Mouse (Mus musculus) embryonic facial prominence, embryonic 14.5 days (tissue): ENCODE results near the gene 1110017D15Rik. TPM values are rescaled to one million over a fixed set of nuclear protein-coding genes. Genes with fewer than 3 reads are reported as not detected.
A peak's percentile ranks its signal among the peaks of the same experiment; 100 is the strongest.

Source experiments
- ATAC-seq: fragments of 200-750 bp; cut with Nextera tagmentation; 2 replicates; pipeline ENCODE4 v1.8.0; 2017; ENCODE audit warnings: low read depth, moderate number of reproducible peaks, moderate TSS enrichment
- DNase-seq: peaks from one replicate; pipeline ENCODE4 v3.0.0-alpha.2; 2015; ENCODE audit warnings: low spot score
- H3K27ac ChIP-seq: fragments of 300-500 bp; sonication (generic); replicated peaks from 2 replicates; pipeline ENCODE4 v1.5.1; 2014; ENCODE audit warnings: low read depth, mild to moderate bottlenecking, low read length, moderate library complexity
- H3K27me3 ChIP-seq: fragments of 300-500 bp; sonication (generic); replicated peaks from 2 replicates; pipeline ENCODE4 v1.6.1; 2014; ENCODE audit warnings: low read length; ENCODE audit not compliant: control insufficient read depth, insufficient read depth
- H3K36me3 ChIP-seq: fragments of 300-500 bp; sonication (generic); 2 replicates; pipeline ENCODE4 v1.6.1; 2014; ENCODE audit warnings: low read length, mixed read lengths; ENCODE audit not compliant: control insufficient read depth, insufficient read depth
- H3K4me1 ChIP-seq: fragments of 300-500 bp; sonication (generic); 2 replicates; pipeline ENCODE4 v1.6.1; 2014; ENCODE audit warnings: antibody characterized with exemption, low read length; ENCODE audit not compliant: control insufficient read depth, insufficient read depth
- H3K4me2 ChIP-seq: fragments of 300-500 bp; sonication (generic); 2 replicates; pipeline ENCODE4 v1.6.1; 2014; ENCODE audit warnings: low read depth, mild to moderate bottlenecking, low read length, moderate library complexity, mixed read lengths
- H3K4me3 ChIP-seq: fragments of 300-500 bp; sonication (generic); 2 replicates; pipeline ENCODE4 v1.5.1; 2014; ENCODE audit warnings: low read depth, mild to moderate bottlenecking, low read length
- H3K9ac ChIP-seq: fragments of 300-500 bp; sonication (generic); 2 replicates; pipeline ENCODE4 v1.6.1; 2014; ENCODE audit warnings: low read depth, mild to moderate bottlenecking, low read length, moderate library complexity, mixed read lengths
- H3K9me3 ChIP-seq: fragments of 300-500 bp; sonication (generic); 2 replicates; pipeline ENCODE4 v1.6.1; 2016; ENCODE audit warnings: low read length; ENCODE audit not compliant: control insufficient read depth
- WGBS: fragments of 180-500 bp; shearing (Covaris S2); extraction: QIAGEN DNeasy Blood & Tissue Kit; methylation state at CpG from one replicate; pipeline ENCODE4 v1.1.7; 2014; 5-methylcytosine and 5-hydroxymethylcytosine counted together
- polyA plus RNA-seq: library from polyadenylated mRNA; unstranded; fragments of >200 nt; fragmentation: Nextera tagmentation; extraction: Ambion mirVana; gene quantifications from 2 replicates; pipeline ENCODE4 v1.2.1, GENCODE M21; 2014

1110017D15Rik gene
- polyA plus RNA-seq, 1 experiment from 2014 or later, result 16.3 TPM

GRCm38 (mm10) chr4:41499619-41500018 lies 17.5 kb downstream of the 1110017D15Rik start:
- ATAC-seq (no peak), DNase-seq (no peak)
- Histone ChIP-seq H3K4me1 (peaks cover 16% of the 10 kb centered on the region), H3K27ac (no peak overlapping the region), H3K9me3 (no peaks in the 10 kb centered on the region), H3K27me3 (peaks cover 57% of the 10 kb centered on the region), H3K36me3 (no peaks in the 10 kb centered on the region), H3K9ac (no peak overlapping the region), H3K4me3 (no peak overlapping the region), H3K4me2 (no peak overlapping the region)
- WGBS, result 70% methylated on average over 8 of the region's 8 CpGs

DNA sequence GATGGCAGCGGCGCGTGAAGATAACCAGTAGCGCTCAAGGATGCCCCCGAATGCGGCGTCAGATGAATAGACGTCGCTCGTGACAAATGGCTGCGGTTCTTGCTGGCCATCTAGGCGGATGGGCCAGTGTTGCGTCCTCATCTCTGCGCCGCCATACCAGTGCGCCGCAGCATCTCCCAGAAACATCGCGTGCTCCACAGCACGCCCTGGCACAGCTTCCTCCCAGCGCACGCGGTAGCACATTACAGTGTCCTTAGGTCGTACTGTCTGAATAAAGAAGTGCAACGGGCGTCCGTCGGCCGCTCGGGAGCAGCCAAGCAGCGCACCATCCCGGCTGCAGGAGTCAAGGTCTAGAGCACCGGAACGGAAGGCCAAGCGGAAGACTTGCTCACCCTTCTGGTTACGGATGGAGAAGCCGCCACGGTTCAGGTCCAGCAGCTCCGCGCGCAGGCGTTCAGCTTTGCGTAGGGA lies 18.2 kb downstream of the 1110017D15Rik start:
- Histone ChIP-seq H3K9me3 (no peaks in the 10 kb centered on the region), H3K4me1 (peaks cover 16% of the 10 kb centered on the region), H3K9ac (no peak overlapping the region), H3K4me3 (peak overlapping the region; percentile 36), H3K27ac (no peak overlapping the region), H3K27me3 (peaks cover 57% of the 10 kb centered on the region), H3K4me2 (peak overlapping the region; percentile 55), H3K36me3 (no peaks in the 10 kb centered on the region)
- no peak for DNase-seq
- WGBS, result 16% methylated on average over 38 of the region's 43 CpGs
- ATAC-seq, result no peak

DNA sequence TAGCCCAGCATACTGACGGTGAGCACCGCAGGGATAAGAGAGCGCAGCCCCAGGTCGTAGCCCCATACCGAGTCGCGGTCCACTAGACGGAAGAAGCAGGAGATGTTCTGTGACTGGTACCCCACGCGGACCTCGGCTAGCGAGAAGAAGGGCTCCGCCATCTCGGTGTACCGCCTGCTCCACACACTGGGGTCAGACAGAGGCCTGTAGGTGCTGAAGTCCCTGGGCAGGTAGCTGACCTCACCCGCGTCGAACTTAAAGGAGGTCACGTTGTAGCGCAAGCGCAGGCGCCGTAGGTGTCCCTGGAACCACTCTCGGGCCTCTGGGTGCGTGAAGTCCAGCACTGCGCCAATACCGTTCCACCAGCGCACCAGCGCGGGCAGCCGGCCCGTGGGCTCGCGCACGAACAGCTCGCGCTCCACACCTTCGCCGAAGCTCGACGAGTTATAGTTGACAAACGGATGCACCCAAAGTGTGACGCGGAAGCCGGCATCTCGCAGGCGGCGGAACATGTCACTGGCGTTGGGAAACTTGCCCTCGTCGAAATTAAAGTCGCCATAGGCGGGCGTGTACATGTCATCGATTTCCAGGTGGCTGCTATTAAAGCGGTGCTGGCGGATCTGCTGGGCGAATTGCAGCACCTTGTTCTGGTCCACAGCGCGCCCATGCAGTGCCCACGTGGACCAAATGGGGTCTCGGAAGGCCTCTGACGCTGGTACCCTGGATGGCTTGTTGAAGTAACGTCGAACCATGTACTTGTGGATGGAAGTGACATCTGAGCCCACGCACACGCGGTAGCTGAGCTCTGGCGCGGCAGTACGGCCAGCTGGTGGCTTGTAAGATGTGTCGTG lies 18.9 kb downstream of the 1110017D15Rik start:
- H3K9me3 ChIP-seq, result no peaks in the 10 kb centered on the region
- peaks cover 16% of the 10 kb centered on the region for H3K4me1 ChIP-seq
- H3K27me3 ChIP-seq, result peaks cover 57% of the 10 kb centered on the region
- ATAC-seq (no peak), DNase-seq (no peak)
- peak overlapping the region; percentile 55 for H3K4me2 ChIP-seq
- H3K9ac ChIP-seq, result 0 out of 2 replicates have a peak overlapping the region, but pooled peaks have one; percentile 27
- no peaks in the 10 kb centered on the region for H3K36me3 ChIP-seq
- peak overlapping the region; percentile 36 for H3K4me3 ChIP-seq
- no peak overlapping the region for H3K27ac ChIP-seq
- WGBS, result 12% methylated on average over 46 of the region's 72 CpGs

- ATAC-seq (no peak), DNase-seq (peak; percentile 32)
- 8% methylated on average over 30 of the region's 34 CpGs for WGBS
- H3K27ac ChIP-seq, result no peak overlapping the region
- peak overlapping the region; percentile 36 for H3K4me3 ChIP-seq
- peak overlapping the region; percentile 55 for H3K4me2 ChIP-seq
- H3K27me3 ChIP-seq, result peaks cover 57% of the 10 kb centered on the region
- H3K36me3 ChIP-seq, result no peaks in the 10 kb centered on the region
- 0 out of 2 replicates have a peak overlapping the region, but pooled peaks have one; percentile 27 for H3K9ac ChIP-seq
- H3K9me3 ChIP-seq, result no peaks in the 10 kb centered on the region
- H3K4me1 ChIP-seq, result peaks cover 16% of the 10 kb centered on the region
Observed at GRCm38 (mm10) chr4:41497579-41497978, 19.6 kb downstream of the 1110017D15Rik start.

GRCm38 (mm10) chr4:41497046-41497445 lies 20.1 kb downstream of the 1110017D15Rik start:
- DNase-seq, result no peak
- WGBS, result 49% methylated on average over 5 of the region's 5 CpGs
- no peak overlapping the region for H3K27ac ChIP-seq
- H3K4me3 ChIP-seq, result no peak overlapping the region
- no peaks in the 10 kb centered on the region for H3K36me3 ChIP-seq
- H3K4me2 ChIP-seq, result no peak overlapping the region
- no peak for ATAC-seq
- peaks cover 57% of the 10 kb centered on the region for H3K27me3 ChIP-seq
- no peaks in the 10 kb centered on the region for H3K9me3 ChIP-seq
- no peak overlapping the region for H3K9ac ChIP-seq
- H3K4me1 ChIP-seq, result peaks cover 14% of the 10 kb centered on the region

DNA sequence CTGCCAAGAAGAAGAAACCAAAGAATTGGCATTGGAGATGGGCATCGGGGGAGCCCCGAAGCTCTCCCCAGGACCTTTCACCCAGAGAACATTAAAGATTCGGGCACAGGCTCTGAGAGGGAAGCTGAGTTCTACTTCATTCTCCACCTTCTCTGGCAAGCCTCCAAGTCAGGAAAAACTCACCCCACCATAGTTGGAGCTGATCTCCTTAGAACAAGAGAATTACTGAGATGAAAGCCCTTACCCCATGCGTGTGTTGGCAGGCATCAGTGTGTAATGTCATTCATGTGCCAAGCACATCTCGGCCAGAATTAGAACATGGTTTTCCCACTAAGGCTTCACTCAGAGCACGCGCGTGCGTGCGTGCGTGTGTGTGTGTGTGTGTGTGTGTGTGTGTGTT lies 21.3 kb downstream of the 1110017D15Rik start:
- 80% methylated on average over 11 of the region's 11 CpGs for WGBS
- H3K36me3 ChIP-seq, result no peaks in the 10 kb centered on the region
- H3K27ac ChIP-seq, result no peak overlapping the region
- no peaks in the 10 kb centered on the region for H3K9me3 ChIP-seq
- ATAC-seq (peak; percentile 41; the same call in 1 of the 2 replicates), DNase-seq (peak; percentile 60)
- H3K4me3 ChIP-seq, result no peak overlapping the region
- H3K4me1 ChIP-seq, result peaks cover 14% of the 10 kb centered on the region; the same call in 1 of the 2 replicates
- H3K9ac ChIP-seq, result no peak overlapping the region
- H3K4me2 ChIP-seq, result no peak overlapping the region
- peaks cover 47% of the 10 kb centered on the region for H3K27me3 ChIP-seq

GRCm38 (mm10) chr4:41495076-41495475 lies 22.1 kb downstream of the 1110017D15Rik start:
- Histone ChIP-seq H3K4me3 (no peak overlapping the region), H3K36me3 (no peaks in the 10 kb centered on the region), H3K9me3 (no peaks in the 10 kb centered on the region), H3K9ac (no peak overlapping the region), H3K4me1 (peaks cover 14% of the 10 kb centered on the region; the same call in 1 of the 2 replicates), H3K4me2 (no peak overlapping the region), H3K27ac (no peak overlapping the region), H3K27me3 (peaks cover 40% of the 10 kb centered on the region)
- WGBS, result 73% methylated on average over 4 of the region's 4 CpGs
- no peak for DNase-seq
- ATAC-seq, result no peak

GRCm38 (mm10) chr4:41494378-41494777 lies 22.8 kb downstream of the 1110017D15Rik start:
- Histone ChIP-seq H3K9me3 (no peaks in the 10 kb centered on the region), H3K4me3 (no peak overlapping the region), H3K4me2 (no peak overlapping the region), H3K27me3 (peaks cover 33% of the 10 kb centered on the region), H3K27ac (no peak overlapping the region), H3K4me1 (peaks cover 14% of the 10 kb centered on the region; the same call in 1 of the 2 replicates), H3K9ac (no peak overlapping the region), H3K36me3 (no peaks in the 10 kb centered on the region)
- 53% methylated on average over 3 of the region's 3 CpGs for WGBS
- ATAC-seq (no peak), DNase-seq (no peak)
